Mouse (Mus musculus): ENCODE results near the gene Per2. TPM values are rescaled to one million over a fixed set of nuclear protein-coding genes. Genes with fewer than 3 reads are reported as not detected.

The Per2 gene
- total and polyA plus RNA-seq, 3 experiments = 2.7 to 5.8 (median 4.7) TPM

DNA sequence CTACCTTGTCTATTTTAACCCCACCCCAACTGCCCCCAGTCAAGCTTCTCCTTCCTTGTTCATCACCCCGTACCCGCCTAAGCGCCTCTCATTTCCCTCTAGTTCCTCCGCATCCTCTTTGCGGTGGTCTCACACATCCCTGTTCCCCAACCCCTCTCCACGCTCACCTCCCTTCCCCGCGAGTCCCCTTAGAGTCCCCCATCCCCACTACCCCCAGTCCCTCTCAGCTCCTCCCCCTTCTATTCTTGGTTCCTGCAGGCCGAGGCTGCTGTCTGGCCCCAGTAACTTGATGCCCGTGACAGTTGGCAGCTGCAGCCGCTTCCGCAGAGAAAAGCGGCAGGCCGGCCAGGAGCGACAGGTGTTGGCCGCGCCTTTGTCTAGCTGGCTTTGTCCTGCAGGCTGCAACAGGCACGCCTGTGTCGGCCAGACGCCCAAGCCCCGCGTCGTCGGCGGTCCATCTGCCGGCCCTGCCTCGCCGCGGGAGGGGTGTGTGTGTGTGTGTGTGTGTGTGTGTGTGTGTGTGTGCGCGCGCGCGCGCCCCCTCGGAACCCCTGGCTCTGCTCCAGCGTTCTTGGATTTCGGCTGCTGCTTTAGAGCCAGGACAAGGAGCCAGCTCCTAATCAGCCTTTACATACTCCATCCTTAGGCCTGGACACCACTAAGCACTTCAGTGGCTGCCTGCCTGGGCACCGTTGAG, 45.1 kb downstream of the Per2 start, which contains the start of gene Hes6:
Gene Hes6, minus strand, starts transcription at position 141 of the 697 bp plus-strand sequence.
- H3K9ac ChIP-seq (ENCODE audit: insufficient read depth, low read depth) = peak within 1 kb of the TSS; percentile 80
- TF ChIP-seq ELF1 (IDR thresholded peaks at IDR 0.05; ENCODE audit: low read depth, low read length) (peak; percentile 64), CHD2 (IDR thresholded peaks at IDR 0.05; ENCODE audit: low read length) (no peak), MAFK (IDR thresholded peaks at IDR 0.05; ENCODE audit: insufficient replicate concordance, low read length) (no peak), MEF2A (IDR thresholded peaks at IDR 0.05; ENCODE audit: borderline replicate concordance, low read depth, low read length) (peak; percentile 81), MAX (IDR thresholded peaks at IDR 0.05; ENCODE audit: low read length) (peak; percentile 54; the same call in 1 of the 2 replicates), NELFE (IDR thresholded peaks at IDR 0.05; ENCODE audit: low read depth, low read length) (no peak), USF1 (IDR thresholded peaks at IDR 0.05; ENCODE audit: low read depth, low read length) (no peak), CTCF (conservative IDR thresholded peaks at IDR 0.05 in 1 of 2, IDR thresholded peaks at IDR 0.05 in 1 of 2; ENCODE audit: low read depth in 2 of 2, low read length in 2 of 2) (no peak), BHLHE40 (IDR thresholded peaks at IDR 0.05; ENCODE audit: low read depth, low read length) (peak; percentile 68), SIN3A (IDR thresholded peaks at IDR 0.05; ENCODE audit: low read length) (peak; percentile 68; the same call in 1 of the 2 replicates), IRF4 (IDR thresholded peaks at IDR 0.05; ENCODE audit: low read depth, low read length) (no peak), USF2 (conservative IDR thresholded peaks at IDR 0.05; ENCODE audit: low read depth, low read length) (no peak), ZNF384 (IDR thresholded peaks at IDR 0.05; ENCODE audit: low read depth, low read length) (no peak), KAT2A (IDR thresholded peaks at IDR 0.05; ENCODE audit: insufficient replicate concordance, low read length) (no peak), JUND (conservative IDR thresholded peaks at IDR 0.05; ENCODE audit: low read depth, low read length) (no peak), PAX5 (IDR thresholded peaks at IDR 0.05; ENCODE audit: low read length) (no peak), MXI1 (IDR thresholded peaks at IDR 0.05; ENCODE audit: low read depth, low read length) (peak; percentile 74; the same call in 1 of the 2 replicates), EP300 (IDR thresholded peaks at IDR 0.05; ENCODE audit: low read length) (0 out of 2 replicates have a peak, but pooled peaks have one; percentile 51), HCFC1 (IDR thresholded peaks at IDR 0.05; ENCODE audit: low read depth, low read length) (0 out of 2 replicates have a peak, but pooled peaks have one; percentile 26), ZKSCAN1 (IDR thresholded peaks at IDR 0.05; ENCODE audit: borderline replicate concordance, low read depth, low read length) (no peak), RCOR1 (conservative IDR thresholded peaks at IDR 0.05; ENCODE audit: low read depth, low read length) (no peak), TCF12 (IDR thresholded peaks at IDR 0.05; ENCODE audit: low read depth, low read length) (peak; percentile 86), ETS1 (conservative IDR thresholded peaks at IDR 0.05; ENCODE audit: low read depth, low read length) (peak; percentile 41; the same call in 1 of the 2 replicates), POLR2AphosphoS2 (IDR thresholded peaks at IDR 0.05; ENCODE audit: low read depth, low read length) (no peak), MAZ (IDR thresholded peaks at IDR 0.05; ENCODE audit: low read depth, low read length) (peak; percentile 67; the same call in 1 of the 2 replicates), GABPA (IDR thresholded peaks at IDR 0.05; ENCODE audit: insufficient replicate concordance, low read depth, low read length) (no peak), UBTF (IDR thresholded peaks at IDR 0.05; ENCODE audit: low read depth, low read length) (peak; percentile 71; the same call in 1 of the 2 replicates), ZC3H11A (IDR thresholded peaks at IDR 0.05; ENCODE audit: low read depth, low read length) (no peak), NRF1 (IDR thresholded peaks at IDR 0.05; ENCODE audit: low read depth, low read length) (0 out of 2 replicates have a peak, but pooled peaks have one; percentile 37), POLR2A (IDR thresholded peaks at IDR 0.05; ENCODE audit: low read depth, low read length) (peak; percentile 49; the same call in 1 of the 2 replicates), CHD1 (IDR thresholded peaks at IDR 0.05; ENCODE audit: low read depth, low read length) (0 out of 2 replicates have a peak, but pooled peaks have one; percentile 48), MYC (IDR thresholded peaks at IDR 0.05; ENCODE audit: low read depth, low read length) (no peak), TBP (conservative IDR thresholded peaks at IDR 0.05; ENCODE audit: low read depth, low read length) (no peak), RAD21 (IDR thresholded peaks at IDR 0.05; ENCODE audit: low read depth, low read length) (no peak), E2F4 (IDR thresholded peaks at IDR 0.05; ENCODE audit: insufficient replicate concordance, low read depth, low read length) (no peak), JUN (IDR thresholded peaks at IDR 0.05; ENCODE audit: insufficient read depth, low read depth, low read length) (no peak), ZMIZ1 (IDR thresholded peaks at IDR 0.05; ENCODE audit: low read depth, low read length) (no peak), SMC3 (IDR thresholded peaks at IDR 0.05; ENCODE audit: low read depth, low read length) (no peak)
- peaks cover 9 to 25% of the 10 kb centered on the region in 2 experiments for H3K4me1 ChIP-seq (ENCODE audit: control insufficient read depth in 1 of 2, insufficient read depth in 2 of 2)
- in situ Hi-C loops (cut with MboI; ENCODE audit: low pct_ligation_motif_present, low pct_unique_long_range_greater_than_20kb, low sequenced_read_pairs) (no loop called here), dilution Hi-C loops (cut with MboI; ENCODE audit: extremely low pct_ligation_motif_present, extremely low pct_unique_long_range_greater_than_20kb, low sequenced_read_pairs) (no loop called here)
- H3K36me3 ChIP-seq (replicated peaks in 1 of 2; ENCODE audit: control insufficient read depth in 1 of 2, insufficient read depth in 1 of 2, low read length in 1 of 2) = peaks cover 14 to 36% of the 10 kb centered on the region in 2 experiments
- H3K9me3 ChIP-seq (replicated peaks; ENCODE audit: low read length) = no peaks in the 10 kb centered on the region
- peak within 1 kb of the TSS; percentile 74 to 94 (median 91) for H3K4me3 ChIP-seq (replicated peaks in 1 of 3; ENCODE audit: low read depth in 2 of 3, low read length in 2 of 3, poor library complexity in 1 of 3)
- H3K79me2 ChIP-seq (replicated peaks; ENCODE audit: control insufficient read depth, extremely low read depth, insufficient read depth, poor library complexity, severe bottlenecking) = no peaks in the 10 kb centered on the region
- no peaks in the 10 kb centered on the region for H3K27me3 ChIP-seq (replicated peaks)
- peak within 1 kb of the TSS; percentile 75 for H3K27ac ChIP-seq (ENCODE audit: insufficient read depth, low read depth)
- H3K4me2 ChIP-seq (ENCODE audit: insufficient read depth, low read depth, poor library complexity, severe bottlenecking) = peak within 1 kb of the TSS; percentile 68
- no peak for DNase-seq (ENCODE audit: extremely low read depth)
